Mouse (Mus musculus): Measurements from ENCODE around the gene Fam178b. TPM values are rescaled to one million over a fixed set of nuclear protein-coding genes. Genes with fewer than 3 reads are reported as not detected.

Gene Fam178b
- polyA plus RNA-seq (2012; rRNA removed): 0.20 and 0.24 TPM in 2 replicates

GRCm38 (mm10) chr1:36682620-36683355 lies at the start of gene Fam178b:
Gene Fam178b (minus strand): TSS chr1:36683183.

GRCm38 (mm10) chr1:36714311-36714710 lies 31.3 kb upstream of the Fam178b start, which contains the start of gene Actr1b:
Gene Actr1b (minus strand): TSS chr1:36714422.

GRCm38 (mm10) chr1:36709854-36710280 lies 26.9 kb upstream of the Fam178b start, which contains the start of gene 4933424G06Rik:
Gene 4933424G06Rik (plus strand): TSS chr1:36710149.

GRCm38 (mm10) chr1:36691271-36692155 lies 8.5 kb upstream of the Fam178b start, which contains the start of gene Cox5b:
Gene Cox5b (plus strand): TSS chr1:36691449.

GRCm38 (mm10) chr1:36558031-36558993 lies 124.7 kb downstream of the Fam178b start, which contains the start of gene Sema4c:
Gene Sema4c (minus strand): TSS chr1:36558349.

GRCm38 (mm10) chr1:36546888-36547471 lies 136.0 kb downstream of the Fam178b start, which contains the start of gene Ankrd39:
Gene Ankrd39 (minus strand): TSS chr1:36547445.

GRCm38 (mm10) chr1:36539186-36539585 lies 143.8 kb downstream of the Fam178b start, which contains the start of gene Gm42417:
Gene Gm42417 (minus strand): TSS chr1:36539429.

GRCm38 (mm10) chr1:36536783-36537182 lies 146.2 kb downstream of the Fam178b start, which contains the start of gene Ankrd23:
Gene Ankrd23 (minus strand): TSS chr1:36536883.

Other genes starting within 250 kb of the Fam178b start
- 8.1 and 9.4 TPM in 2 replicates for gene Lman2l, start 237.9 kb downstream of the Fam178b start, polyA plus RNA-seq (2012; rRNA removed)
- 0.81 and 0.95 TPM in 2 replicates for gene Cnnm4, start 211.6 kb downstream of the Fam178b start, polyA plus RNA-seq (2012; rRNA removed)
- 4.0 and 4.5 TPM in 2 replicates for gene Cnnm3, start 171.3 kb downstream of the Fam178b start, polyA plus RNA-seq (2012; rRNA removed)
- 4.4 and 5.0 TPM in 2 replicates for gene Ankrd23, start 146.3 kb downstream of the Fam178b start, polyA plus RNA-seq (2012; rRNA removed)
- 0.01 TPM in 1 of 2 replicates, not detected in the other for gene Gm42417, start 143.8 kb downstream of the Fam178b start, polyA plus RNA-seq (2012; rRNA removed)
- gene Ankrd39, start 135.7 kb downstream of the Fam178b start, polyA plus RNA-seq (2012; rRNA removed): 4.1 and 4.4 TPM in 2 replicates
- gene Sema4c, start 124.8 kb downstream of the Fam178b start, polyA plus RNA-seq (2012; rRNA removed): 4.4 and 4.8 TPM in 2 replicates
- 323 and 332 TPM in 2 replicates for gene Cox5b, start 8.3 kb upstream of the Fam178b start, polyA plus RNA-seq (2012; rRNA removed)
- not detected in 2 replicates for gene 4933424G06Rik, start 27.0 kb upstream of the Fam178b start, polyA plus RNA-seq (2012; rRNA removed)
- 27.9 and 30.4 TPM in 2 replicates for gene Actr1b, start 31.2 kb upstream of the Fam178b start, polyA plus RNA-seq (2012; rRNA removed)
- 0.22 and 0.28 TPM in 2 replicates for gene Zap70, start 78.6 kb upstream of the Fam178b start, polyA plus RNA-seq (2012; rRNA removed)

All from liver, embryonic 18 days (tissue).